Mouse (Mus musculus): ENCODE data around the gene Pnpla3.

The Pnpla3 gene

DNA sequence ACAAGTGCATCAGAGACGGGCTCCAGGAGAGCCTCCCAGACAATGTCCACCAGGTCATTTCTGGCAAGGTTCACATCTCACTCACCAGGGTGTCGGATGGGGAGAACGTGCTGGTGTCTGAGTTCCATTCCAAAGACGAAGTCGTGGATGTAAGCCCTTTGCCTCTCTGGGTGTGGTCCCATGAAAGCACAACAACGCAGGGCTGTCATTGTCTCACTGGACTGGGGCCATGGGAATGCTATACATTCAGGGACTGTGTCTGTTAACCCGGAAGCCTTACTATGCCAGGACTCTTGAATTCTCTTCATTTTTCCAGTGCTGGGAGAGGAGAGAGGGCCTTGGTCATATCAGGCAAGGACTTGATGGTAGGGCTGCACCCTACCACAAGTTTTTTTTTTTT, 3.5 kb downstream of the Pnpla3 start:
- intact Hi-C loops (cut with DNase I) = no loop called here

DNA sequence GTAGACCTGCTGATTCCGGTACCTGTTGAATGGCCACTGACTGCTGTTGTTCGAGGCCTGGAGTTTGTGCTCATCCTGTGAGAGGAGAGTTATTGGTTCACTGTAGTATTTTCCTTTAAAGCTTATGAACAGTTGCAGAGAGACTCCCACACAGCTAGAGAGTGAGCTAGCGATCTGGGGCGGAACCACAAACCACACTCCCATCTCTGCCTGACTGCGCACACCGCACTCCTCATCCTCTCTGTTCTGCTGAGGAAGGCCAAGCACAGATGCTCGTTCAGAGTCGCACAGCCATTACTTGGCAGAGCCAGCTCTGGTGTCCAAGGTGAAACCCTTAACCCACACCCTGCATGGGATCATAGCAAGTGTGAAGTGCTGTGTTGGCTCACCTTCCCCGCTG, 11.1 kb downstream of the Pnpla3 start:
- intact Hi-C loops (cut with DNase I) = no loop called here

DNA sequence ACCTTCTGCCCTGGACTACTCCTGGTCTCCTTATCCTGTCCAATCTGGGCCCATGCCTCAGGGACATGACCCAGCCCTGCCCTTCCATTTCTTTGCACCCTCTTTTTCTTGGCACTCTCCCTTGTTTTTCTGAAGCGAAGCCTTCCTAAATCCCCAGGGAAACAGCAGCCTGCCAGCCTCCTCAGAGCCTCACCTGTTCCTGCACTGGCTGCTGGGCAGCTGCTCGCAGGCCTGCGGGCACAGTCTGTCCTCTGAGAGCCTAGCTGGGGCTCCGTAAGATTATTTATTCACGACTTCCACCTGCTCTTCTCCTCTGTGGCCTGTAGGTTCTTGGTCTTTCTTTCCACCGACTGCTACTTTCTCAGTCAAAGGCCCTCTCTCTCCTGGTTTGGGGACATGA, 14.4 kb downstream of the Pnpla3 start:
- intact Hi-C loops (cut with DNase I) = no loop called here

DNA sequence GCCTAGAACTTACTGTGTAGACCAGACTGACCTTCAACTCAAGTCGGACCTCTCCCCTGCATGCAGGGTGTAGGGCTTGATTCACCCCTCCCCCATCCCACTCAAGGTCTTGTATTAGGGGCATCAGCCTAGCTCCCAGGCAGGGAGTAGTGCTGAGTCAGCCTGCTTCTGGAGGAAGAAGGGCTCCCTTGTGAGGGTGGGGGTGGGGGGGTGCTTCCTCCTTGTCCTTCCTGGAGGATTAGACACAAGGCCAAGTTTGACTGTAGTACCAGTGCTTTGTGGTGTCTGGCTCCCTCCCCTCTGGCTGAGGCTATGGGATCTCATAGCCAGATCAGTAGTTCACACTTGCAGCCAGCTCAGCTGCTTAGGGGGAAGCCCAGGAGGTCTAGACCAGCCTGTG, 16.3 kb downstream of the Pnpla3 start:
- intact Hi-C loops (cut with DNase I) = no loop called here

DNA sequence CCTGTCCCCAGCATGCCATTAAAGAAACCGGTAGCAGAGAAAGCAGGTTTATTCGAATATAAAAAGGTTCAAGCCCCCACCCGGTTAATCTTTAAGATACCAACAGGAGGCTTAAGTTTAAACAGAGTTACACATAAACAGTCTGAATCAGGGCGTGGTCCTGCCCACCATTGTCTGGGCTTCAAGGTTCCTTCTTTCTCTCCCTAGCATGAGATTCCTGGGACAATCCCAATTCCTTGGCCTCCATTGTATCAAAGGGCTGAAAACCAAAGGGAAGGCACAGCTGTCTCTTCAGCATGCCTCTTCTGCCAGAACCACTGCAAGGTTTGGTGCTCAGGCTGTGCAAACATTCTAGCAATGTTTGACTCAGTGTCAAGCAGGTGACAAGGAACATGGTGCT, 18.6 kb downstream of the Pnpla3 start:
- intact Hi-C loops (cut with DNase I) = no loop called here

DNA sequence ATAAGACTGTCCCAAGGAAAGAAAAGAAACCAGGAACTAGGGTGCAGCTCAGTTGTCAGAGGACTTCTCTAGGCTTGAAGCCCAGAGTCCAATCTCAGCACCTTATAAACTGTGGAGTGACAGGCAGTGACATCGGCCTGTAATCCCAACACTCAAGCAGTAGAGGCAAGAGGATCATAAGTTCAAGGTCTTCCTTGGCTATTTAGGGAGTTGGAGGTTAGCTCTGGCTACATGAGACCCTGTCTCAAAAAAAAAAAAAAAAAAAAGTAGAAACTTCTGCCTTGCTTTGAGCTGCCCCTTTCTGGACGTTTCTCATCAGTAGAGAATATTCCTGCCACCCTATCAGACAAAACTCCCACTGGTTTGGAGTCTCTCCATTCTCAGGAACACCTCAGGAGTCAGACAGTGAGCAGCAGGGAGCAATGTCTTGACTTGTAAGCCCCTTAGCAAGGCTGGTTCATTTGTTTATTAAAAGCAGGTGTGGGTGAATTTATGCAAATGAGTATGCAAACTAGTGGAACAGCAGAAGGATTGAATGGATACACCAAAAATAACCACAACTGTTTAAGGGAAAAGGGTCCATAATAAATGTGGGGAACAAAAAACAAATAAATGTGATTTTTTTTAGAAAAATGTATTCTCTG, 21.4 kb downstream of the Pnpla3 start:
- intact Hi-C loops (cut with DNase I) = no loop called here

DNA sequence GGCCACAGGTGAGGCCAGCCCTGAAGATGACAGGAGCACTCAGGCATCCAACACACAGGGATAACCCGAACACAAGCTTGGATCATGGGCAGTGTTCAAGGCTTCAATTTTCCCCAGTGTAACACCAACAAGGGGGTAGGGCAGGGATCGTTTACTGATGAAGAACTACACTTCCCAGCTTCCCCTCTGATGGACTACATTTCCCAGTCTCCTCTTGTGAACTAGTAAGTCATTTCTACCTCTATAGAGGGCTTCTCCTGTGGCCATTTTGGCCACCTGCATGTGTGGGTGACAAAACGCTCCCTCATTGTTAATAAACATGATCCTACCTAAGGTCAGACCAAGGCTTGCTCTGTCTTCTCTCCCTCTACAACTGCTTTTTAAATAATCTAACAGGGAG, 22.2 kb downstream of the Pnpla3 start:
- intact Hi-C loops (cut with DNase I) = no loop called here

DNA sequence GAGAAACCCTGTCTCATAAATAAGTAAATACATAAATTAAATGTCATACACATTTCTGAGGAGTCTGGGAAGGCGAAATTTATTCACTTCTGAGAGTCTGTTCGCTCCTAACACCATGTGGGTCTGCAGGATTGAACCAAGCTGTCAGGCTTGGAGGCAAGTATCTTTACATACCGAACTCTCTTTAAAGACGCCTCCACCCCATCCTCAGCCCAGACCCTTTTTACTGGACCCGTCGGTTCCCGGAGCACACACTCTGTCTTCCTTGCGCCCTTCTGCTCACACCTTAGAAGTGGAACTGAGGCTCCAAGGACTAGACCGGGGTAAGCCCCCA, 24.1 kb downstream of the Pnpla3 start:
- intact Hi-C loops (cut with DNase I) = no loop called here

DNA sequence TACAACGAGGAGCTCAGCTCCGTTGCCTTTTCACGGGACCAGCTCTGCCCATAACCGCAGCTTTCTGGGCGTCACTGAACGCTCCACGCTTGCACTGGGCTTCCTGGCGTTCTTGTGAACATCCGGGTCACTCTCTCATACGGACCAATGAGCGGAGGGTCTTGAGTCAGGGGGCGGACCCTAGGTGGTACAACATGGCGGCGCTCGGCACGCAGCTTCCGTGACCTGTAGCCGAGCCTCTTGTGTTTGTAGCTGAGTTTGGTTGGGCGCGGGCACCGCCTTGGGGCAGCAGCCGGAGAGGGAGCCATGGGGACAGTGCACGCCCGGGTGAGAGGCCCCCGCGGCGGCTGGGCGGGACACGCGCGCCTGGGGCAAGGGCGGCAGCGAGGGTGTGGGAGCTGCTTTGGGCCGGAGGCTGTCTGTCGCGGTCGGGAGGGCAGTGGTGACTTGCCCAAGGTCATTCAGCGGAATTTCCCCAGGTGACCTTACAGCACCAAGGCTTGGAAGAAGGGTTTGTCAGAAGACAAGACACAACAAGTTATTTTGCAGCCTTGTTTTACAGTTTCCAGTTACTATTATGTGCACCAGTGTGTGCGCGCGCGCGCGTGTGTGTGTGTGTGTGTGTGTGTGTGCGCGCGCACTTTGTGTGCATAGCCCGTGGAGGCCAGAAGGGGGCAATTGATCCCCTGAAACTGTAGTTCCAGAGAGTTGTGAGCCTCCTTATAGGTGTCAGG, 24.6 kb downstream of the Pnpla3 start, which contains the start of gene Samm50:
Gene Samm50 (plus strand): TSS at position 184 of the 734 bp plus-strand sequence.
- intact Hi-C loops (cut with DNase I) = no loop called here

DNA sequence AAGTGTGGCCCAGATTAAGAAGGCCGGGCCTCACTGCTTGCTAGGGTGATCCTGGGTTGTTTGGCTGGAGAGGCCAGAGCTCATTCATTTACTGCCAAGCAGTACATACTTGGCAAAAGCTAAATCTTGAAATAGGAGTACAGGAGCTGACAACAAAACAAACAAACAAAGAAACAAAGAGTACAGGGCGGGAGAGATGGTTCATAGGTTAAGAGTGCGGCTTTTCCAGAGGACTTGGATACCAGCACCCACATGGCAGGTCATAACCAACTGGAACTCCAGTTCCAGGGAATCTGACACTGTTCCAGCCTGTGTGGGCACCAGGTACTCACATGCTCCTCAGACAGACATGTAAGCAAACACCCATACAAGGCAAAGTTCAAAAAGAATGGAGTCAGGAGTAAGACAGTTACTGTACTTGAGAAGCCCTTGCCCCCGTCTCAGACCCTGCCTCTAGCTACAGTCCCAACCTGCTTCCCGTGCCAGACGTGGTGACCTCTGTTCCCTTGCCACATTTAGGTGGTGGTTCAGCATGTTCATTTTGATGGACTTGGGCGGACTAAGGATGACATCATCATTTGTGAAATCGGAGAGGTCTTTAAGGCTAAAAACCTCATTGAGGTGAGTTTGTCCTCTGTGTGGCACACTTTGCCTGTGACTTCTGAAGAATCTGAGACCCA, 29.0 kb downstream of the Pnpla3 start:
- intact Hi-C loops (cut with DNase I) = no loop called here

DNA sequence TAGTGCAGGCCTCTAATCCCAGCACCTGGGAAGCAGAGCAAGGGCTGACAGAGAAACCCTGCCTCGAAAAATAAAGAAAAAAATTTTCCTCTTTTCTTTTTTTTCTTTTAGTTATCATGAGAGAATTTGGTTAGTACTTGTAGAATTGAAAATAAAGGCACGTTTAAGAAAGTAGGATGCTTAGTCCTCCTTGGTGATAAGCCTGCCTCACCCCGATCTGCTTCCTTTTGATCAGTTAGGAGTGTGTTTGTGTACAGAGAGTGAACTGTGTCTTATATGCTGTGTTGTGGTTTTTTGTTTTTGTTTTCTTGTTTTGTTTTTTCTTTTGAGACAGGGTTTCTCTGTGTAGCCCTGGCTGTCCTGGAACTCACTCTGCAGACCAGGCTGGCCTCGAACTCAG, 39.7 kb downstream of the Pnpla3 start:
- intact Hi-C loops (cut with DNase I) = no loop called here

DNA sequence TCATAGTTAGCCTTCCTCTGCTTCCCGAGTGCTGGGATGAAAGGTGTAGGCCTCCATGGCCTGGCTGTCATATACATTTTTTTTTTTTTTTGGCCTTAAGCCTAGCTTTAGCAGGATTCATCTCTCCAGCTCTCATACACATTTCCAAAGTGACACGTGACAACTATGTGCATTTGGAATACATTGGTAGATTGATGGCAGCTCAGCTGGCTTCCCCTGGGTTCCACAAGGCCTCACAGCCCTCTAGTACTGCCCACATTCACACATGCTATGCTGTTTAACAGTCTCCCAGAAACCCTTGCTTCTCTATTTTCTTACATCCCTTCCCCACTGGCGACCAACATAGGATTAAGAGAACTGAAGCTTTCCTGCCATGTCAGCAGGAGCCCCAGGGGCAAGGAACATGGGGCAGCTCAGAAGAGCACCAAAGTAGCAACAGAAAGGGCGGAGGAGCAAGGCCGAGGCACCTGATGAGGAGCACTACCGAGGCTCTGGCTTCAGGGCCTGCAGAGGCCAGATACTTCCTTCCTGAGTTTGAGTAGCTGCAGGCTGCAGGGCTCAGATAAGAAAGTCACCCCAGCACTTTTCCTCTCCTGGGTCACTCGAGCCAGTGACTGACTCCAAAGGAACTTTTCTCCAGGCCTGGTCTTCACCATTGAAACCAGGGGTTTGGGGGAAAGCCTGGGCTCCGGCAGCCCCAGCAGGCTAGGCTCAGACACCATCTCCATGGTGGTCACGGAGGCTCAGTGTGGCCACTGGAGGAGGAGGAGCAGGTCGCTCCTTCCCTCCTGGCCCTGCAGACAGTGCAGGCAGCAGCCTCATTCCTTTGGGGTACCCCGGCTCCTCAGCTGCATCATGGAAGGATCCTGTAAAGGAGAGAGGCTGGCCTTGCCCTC, 42.1 kb downstream of the Pnpla3 start:
- intact Hi-C loops (cut with DNase I) = loop anchor here (10.0 kb wide), 1 partner anchor 405 kb away; no protein-coding TSS in a partner anchor

DNA sequence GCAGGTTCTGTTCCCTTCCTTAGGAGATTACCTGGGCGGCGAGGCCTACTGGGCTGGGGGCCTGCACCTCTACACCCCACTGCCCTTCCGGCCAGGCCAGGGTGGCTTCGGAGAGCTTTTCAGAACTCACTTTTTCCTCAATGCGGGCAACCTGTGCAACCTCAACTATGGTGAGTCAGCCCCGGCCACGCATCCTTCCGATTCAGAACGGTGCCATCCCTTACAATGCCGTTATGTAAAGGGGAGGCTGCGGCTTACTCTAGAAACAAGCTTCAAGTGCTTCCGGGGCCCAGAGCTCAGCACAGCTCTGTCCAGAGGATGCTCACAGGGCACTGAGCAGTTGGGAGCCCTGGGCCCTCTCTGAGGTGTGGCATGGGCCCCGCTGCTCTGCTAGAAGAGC, 42.8 kb downstream of the Pnpla3 start:
- intact Hi-C loops (cut with DNase I) = loop anchor here (10.0 kb wide), 1 partner anchor 404 kb away; no protein-coding TSS in a partner anchor

DNA sequence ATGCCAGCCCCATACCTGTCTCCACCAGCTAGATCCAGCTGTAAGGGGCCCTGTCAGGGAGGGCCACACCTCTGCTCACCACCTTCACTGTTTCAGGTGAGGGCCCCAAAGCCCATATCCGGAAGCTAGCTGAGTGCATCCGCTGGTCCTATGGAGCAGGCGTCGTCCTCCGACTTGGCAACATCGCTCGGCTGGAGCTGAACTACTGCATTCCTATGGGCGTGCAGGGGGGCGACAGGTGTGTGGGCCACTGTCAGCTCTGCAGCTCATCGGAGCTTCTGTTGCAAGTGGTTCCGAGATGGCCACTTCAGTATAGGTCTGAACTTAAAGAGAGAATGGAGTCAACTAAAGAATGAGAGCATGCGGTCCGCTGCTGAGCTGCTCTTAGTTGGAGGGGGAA, 43.3 kb downstream of the Pnpla3 start:
- intact Hi-C loops (cut with DNase I) = loop anchor here (10.0 kb wide), 1 partner anchor 404 kb away; no protein-coding TSS in a partner anchor

DNA sequence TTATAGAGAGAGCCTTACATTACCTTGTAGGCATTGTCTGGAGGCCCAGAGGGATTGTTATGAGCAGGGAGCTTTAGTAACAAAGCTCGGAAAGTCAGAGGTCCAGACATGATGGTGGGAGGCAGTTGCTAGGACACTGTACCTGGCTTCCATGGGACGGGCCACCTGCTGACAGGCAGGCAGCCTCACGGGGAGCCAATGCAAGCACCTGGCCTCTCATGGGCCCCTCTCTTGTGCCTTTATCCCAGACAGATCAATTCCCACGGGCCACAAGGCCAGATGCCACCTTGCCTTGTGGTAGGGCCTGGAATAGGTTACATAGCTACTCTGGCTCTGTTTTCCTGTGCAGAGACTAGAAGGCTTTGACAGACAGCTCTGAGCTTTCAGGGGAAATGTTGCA, 43.9 kb downstream of the Pnpla3 start:
- intact Hi-C loops (cut with DNase I) = loop anchor here (10.0 kb wide), 1 partner anchor 403 kb away; no protein-coding TSS in a partner anchor

DNA sequence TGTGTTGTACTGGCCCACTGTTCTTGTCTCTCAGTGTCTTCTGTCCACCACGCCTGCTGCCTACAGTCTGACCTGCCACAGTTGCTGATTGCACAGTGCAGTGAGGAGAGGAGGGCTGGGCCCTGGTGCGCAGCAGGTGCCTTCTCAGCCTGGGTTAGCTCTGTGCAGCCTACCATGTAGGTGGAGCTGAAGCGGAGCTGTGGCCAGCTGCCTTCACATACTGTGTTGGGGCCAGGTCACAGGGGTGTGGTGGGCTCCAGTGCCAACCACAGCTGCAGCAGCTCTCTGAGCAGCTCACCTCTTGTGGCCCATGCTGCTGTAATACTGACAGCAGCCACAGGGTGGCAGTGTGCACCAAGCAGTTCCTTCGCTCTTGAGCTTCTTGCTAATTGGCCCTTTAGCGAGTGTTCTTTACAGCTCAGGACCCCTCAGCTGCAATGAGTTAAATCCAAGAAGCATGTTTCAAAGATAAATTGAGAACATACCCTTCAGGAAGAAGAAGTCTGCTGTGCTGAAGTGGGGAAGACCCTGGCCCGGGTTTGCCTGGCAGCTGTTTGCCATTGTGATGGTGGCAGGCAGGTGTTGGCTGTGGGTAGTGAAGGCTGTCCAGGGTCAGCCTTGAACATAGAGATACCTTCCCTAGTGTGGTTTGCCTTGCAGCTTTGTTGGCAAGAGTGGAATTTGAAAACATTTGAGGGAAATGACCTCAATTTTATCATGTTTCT, 44.6 kb downstream of the Pnpla3 start:
- intact Hi-C loops (cut with DNase I) = loop anchor here (2.0 to 10.0 kb wide), 3 partner anchors 49 to 419 kb away; no protein-coding TSS in a partner anchor

DNA sequence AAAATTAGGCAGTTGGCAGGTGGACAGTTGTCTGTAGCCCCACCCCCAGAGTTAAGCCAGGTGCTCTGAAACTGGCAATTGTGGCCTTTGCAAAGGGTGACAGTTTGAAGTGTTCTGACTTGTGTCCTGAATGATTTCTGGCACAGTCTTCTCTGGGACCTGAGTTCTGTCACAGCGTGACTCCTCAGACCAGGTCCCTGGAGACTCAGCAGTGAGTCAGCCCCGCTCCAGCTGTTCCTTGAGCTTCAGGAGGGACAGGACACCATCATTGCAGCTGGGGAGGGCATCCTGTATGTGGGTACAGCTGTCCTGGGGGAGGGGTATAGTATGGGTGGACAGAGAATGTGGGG, 45.1 kb downstream of the Pnpla3 start:
- intact Hi-C loops (cut with DNase I) = loop anchor here (2.0 to 10.0 kb wide), 3 partner anchors 48 to 418 kb away; no protein-coding TSS in a partner anchor

DNA sequence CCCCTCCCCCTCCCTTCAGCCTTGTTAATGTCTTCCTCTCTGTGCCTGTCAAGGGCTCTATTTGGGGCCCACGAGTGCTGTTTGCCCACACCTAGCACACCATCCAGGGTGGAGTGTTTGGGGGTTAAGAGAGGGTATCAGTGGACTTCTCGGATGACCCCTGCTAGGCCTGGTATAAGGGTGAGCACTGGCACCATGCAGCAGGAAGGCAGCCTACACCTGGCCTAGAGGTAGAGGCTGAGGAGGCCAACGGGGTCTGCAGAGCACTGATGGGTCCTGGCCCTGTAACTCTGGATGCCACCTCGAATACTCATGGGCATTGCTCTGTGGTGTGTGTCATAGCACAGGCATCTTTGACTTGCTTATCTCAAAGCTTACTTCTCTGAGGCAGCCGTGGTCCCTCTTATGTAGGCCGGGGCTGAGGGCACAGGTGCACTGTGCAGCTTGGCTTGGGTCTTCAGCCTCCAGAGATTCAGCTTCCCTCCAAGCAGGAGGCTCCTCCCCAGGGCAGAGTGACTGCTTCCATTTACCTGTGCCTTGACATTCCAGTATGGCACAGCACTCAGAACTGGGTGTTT, 45.6 kb downstream of the Pnpla3 start:
- intact Hi-C loops (cut with DNase I) = loop anchor here (2.0 to 10.0 kb wide), 3 partner anchors 48 to 418 kb away; no protein-coding TSS in a partner anchor

DNA sequence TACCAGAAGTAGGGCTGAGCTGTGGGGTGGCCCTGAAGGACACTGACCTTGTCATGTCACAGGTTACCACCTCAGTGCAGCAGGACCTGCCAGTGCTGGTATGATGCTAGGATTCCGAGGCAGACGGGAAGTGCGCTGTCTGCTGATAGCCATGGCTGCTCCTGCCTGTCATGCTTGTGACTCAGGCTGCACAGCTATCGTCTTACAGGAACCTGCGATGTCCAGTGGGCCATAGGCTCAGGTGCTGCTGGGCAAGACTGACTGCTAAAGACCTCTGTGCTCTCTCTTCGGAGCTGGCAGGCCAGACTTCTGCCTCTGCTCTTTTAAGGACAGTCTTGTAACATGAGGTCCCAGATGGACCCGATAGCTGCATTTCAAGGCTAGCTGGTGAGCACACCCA, 46.8 kb downstream of the Pnpla3 start:
- intact Hi-C loops (cut with DNase I) = loop anchor here (10.0 kb wide), 1 partner anchor 400 kb away; no protein-coding TSS in a partner anchor

DNA sequence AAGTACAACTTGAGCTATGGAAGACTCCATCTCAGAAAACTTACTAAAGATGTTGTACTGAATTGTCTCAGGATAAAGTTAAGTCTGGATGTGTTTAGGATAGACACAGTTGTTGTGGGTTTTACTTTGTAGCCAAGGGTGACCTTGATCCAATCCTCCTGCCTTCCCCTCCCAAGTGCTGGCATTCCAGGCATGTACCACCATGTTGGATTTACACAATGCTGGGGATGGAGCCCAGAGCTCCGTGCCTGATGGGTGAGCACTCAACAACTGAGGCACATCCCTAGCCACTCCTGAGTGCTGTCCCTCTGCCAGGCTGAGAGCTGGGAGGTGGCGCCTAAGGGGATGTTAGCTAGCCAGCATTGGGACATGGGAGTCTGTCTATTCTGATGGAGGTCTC, 47.6 kb downstream of the Pnpla3 start:
- intact Hi-C loops (cut with DNase I) = loop anchor here (10.0 kb wide), 1 partner anchor 400 kb away; no protein-coding TSS in a partner anchor

Data from adrenal gland (tissue).